Mouse (Mus musculus) hindbrain, embryonic 11.5 days (tissue): ENCODE measurements around the gene Capzb. TPM values are rescaled to one million over a fixed set of nuclear protein-coding genes. Genes with fewer than 3 reads are reported as not detected.

Source experiments
- ATAC-seq: fragments of 200-750 bp; cut with Nextera tagmentation; 2 replicates; pipeline ENCODE4 v1.8.0; 2017; ENCODE audit warnings: mild to moderate bottlenecking, moderate TSS enrichment, moderate library complexity; ENCODE audit not compliant: low FRiP score
- DNase-seq: peaks from one replicate; pipeline ENCODE4 v3.0.0-alpha.2; 2015; ENCODE audit warnings: low spot score
- H3K27ac ChIP-seq: fragments of 300-500 bp; sonication (generic); 2 replicates; pipeline ENCODE4 v1.5.1; 2014; ENCODE audit warnings: mild to moderate bottlenecking, low read depth, low read length
- H3K27me3 ChIP-seq: fragments of 300-500 bp; sonication (generic); 2 replicates; pipeline ENCODE4 v1.6.1; 2014; ENCODE audit warnings: mild to moderate bottlenecking, low read length, moderate library complexity, mixed read lengths; ENCODE audit not compliant: control insufficient read depth, insufficient read depth
- H3K36me3 ChIP-seq: fragments of 300-500 bp; sonication (generic); 2 replicates; pipeline ENCODE4 v1.6.1; 2014; ENCODE audit warnings: mild to moderate bottlenecking, low read length, moderate library complexity, mixed read lengths; ENCODE audit not compliant: control insufficient read depth, insufficient read depth
- H3K4me1 ChIP-seq: fragments of 300-500 bp; sonication (generic); replicated peaks from 2 replicates; pipeline ENCODE4 v1.6.1; 2014; ENCODE audit warnings: low read length, mixed read lengths; ENCODE audit not compliant: control insufficient read depth, insufficient read depth
- H3K4me2 ChIP-seq: fragments of 300-500 bp; sonication (generic); replicated peaks from 2 replicates; pipeline ENCODE4 v1.6.1; 2014; ENCODE audit warnings: mild to moderate bottlenecking, low read depth, low read length
- H3K4me3 ChIP-seq: fragments of 300-500 bp; sonication (generic); 2 replicates; pipeline ENCODE4 v1.5.1; 2014; ENCODE audit warnings: low read depth, low read length
- H3K9ac ChIP-seq: fragments of 300-500 bp; sonication (generic); 2 replicates; pipeline ENCODE4 v1.6.1; 2014; ENCODE audit warnings: low read depth, low read length
- H3K9me3 ChIP-seq: fragments of 300-500 bp; sonication (generic); 2 replicates; pipeline ENCODE4 v1.6.1; 2016; ENCODE audit warnings: low read length; ENCODE audit not compliant: control insufficient read depth
- WGBS: fragments of 180-500 bp; shearing (Covaris S2); extraction: QIAGEN DNeasy Blood & Tissue Kit; methylation state at CpG from one replicate; pipeline ENCODE4 v1.1.7; 2014; 5-methylcytosine and 5-hydroxymethylcytosine counted together
- polyA plus RNA-seq: library from polyadenylated mRNA; unstranded; fragments of >200 nt; fragmentation: Nextera tagmentation; extraction: Ambion mirVana; gene quantifications from 2 replicates; pipeline ENCODE4 v1.2.1, GENCODE M21; 2014

Capzb gene
- polyA plus RNA-seq, 1 experiment from 2014 or later, result 239 TPM

DNA sequence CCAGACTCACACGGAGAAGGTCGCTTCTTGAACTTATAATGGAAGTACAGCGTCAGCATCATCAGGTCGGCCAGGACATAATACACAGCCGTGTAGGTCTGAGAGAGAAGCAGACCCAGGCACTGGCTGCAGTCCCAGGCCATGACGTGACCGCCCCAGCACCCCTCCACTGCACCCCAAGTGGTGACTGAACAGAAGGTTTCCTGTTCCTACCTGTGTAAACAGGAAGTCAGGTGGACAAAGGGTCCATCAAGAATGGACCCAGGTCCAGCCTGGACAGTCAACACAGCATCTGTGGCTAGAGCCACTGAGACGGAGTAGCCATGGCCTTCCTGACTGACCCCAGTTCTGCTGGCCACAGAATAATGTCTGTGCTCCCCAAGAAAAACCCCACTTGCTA lies 109.1 kb downstream of the Capzb start:
- Histone ChIP-seq H3K27me3 (no peaks in the 10 kb centered on the region), H3K4me3 (no peak overlapping the region), H3K4me2 (no peak overlapping the region), H3K9ac (no peak overlapping the region), H3K36me3 (no peaks in the 10 kb centered on the region), H3K9me3 (no peaks in the 10 kb centered on the region), H3K27ac (no peak overlapping the region), H3K4me1 (no peaks in the 10 kb centered on the region)
- WGBS, result 89% methylated on average over 8 of the region's 8 CpGs
- DNase-seq, result no peak
- ATAC-seq, result no peak

DNA sequence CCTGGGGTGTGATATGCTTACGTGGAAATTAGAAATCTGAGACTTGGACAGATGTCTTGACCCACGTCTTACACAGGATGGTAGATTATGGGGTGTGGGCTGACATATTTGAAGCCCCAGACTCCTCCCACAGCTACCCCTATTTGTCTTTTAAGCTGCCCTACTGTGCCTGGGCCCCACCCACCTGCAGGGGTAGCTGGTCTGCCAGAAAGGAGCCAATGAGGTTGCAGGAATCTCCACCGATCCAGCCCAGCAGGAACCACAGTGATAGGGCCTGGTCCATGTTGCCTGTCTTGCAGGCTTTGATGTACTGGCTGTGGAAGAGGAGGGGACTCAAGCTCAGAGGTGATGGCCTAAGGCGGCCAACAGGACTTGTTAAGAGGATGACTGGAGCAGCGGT lies 109.5 kb downstream of the Capzb start:
- no peaks in the 10 kb centered on the region for H3K9me3 ChIP-seq
- WGBS, result 60% methylated on average over 5 of the region's 5 CpGs
- H3K4me3 ChIP-seq, result no peak overlapping the region
- no peak overlapping the region for H3K9ac ChIP-seq
- H3K27me3 ChIP-seq, result no peaks in the 10 kb centered on the region
- DNase-seq, result no peak
- ATAC-seq, result no peak
- H3K36me3 ChIP-seq, result no peaks in the 10 kb centered on the region
- H3K4me2 ChIP-seq, result no peak overlapping the region
- no peaks in the 10 kb centered on the region for H3K4me1 ChIP-seq
- H3K27ac ChIP-seq, result no peak overlapping the region

DNA sequence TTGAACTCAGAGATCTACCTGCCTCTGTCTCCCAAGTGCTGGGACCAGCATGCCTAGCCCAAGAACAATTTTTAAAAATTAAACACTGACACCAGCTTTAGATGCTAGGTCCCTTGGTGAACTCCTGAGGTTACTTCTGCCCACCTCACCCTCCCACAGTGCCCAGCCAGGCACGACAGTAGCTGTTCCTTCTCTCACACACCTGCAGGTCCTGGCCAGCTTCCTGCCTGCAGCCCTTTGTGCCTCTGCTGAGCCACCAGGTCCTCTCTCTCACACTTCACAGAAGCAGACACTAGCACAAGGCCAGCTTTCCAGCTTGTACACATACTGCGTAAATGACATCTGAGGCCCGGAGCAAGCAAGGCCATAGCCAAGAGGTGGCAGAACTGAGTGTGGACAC lies 112.8 kb downstream of the Capzb start:
- DNase-seq (no peak), ATAC-seq (no peak)
- 93% methylated on average over 3 of the region's 3 CpGs for WGBS
- no peaks in the 10 kb centered on the region for H3K27me3 ChIP-seq
- no peaks in the 10 kb centered on the region for H3K9me3 ChIP-seq
- H3K36me3 ChIP-seq, result no peaks in the 10 kb centered on the region
- no peak overlapping the region for H3K9ac ChIP-seq
- no peak overlapping the region for H3K4me2 ChIP-seq
- H3K4me3 ChIP-seq, result no peak overlapping the region
- H3K4me1 ChIP-seq, result no peaks in the 10 kb centered on the region; the same call in 1 of the 2 replicates
- no peak overlapping the region for H3K27ac ChIP-seq

DNA sequence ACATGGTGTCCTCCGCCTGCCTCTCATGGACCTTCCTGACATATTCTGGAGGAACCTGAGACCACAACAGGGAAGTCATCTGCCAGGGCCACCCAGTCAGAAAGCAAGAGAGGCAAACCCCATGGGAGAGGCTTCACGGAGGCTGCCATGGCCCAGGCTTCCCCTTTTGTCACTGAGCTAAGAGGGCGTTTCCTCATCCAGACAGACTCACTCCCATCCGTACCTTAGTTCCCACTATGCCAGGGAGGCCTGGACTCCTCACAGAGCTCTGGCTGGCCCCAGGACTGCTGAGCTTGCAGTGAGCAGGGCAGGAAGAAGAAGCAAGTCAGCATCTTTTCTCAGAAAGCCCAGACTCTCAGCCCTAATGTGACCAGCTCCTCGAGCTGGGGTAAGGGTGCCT lies 115.2 kb downstream of the Capzb start:
- Histone ChIP-seq H3K9ac (no peak overlapping the region), H3K9me3 (no peaks in the 10 kb centered on the region), H3K27ac (no peak overlapping the region), H3K4me2 (no peak overlapping the region), H3K36me3 (no peaks in the 10 kb centered on the region), H3K27me3 (peaks cover 6% of the 10 kb centered on the region; the same call in 1 of the 2 replicates), H3K4me1 (peaks cover 6% of the 10 kb centered on the region), H3K4me3 (no peak overlapping the region)
- DNase-seq (no peak), ATAC-seq (no peak)
- 85% methylated on average over 5 of the region's 5 CpGs for WGBS

DNA sequence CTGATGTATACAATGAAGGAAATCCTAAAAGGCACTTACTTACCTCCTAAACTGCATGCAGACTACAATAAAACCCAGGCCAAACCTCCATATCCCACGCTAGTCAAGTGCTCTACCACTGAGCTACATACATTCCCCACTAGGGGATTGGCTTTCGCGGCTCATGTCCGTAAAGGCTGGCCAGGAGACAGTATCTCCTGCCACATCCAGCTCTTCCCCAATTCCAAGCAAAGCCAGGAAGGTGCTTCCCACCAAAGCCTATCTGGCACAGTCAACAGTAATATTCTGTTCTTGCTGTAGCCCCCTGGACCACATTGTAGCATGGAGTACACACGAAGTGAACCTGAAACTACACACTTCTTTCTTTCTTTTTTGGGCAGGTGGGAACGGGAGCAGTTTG lies 117.0 kb downstream of the Capzb start:
- H3K4me1 ChIP-seq, result peaks cover 6% of the 10 kb centered on the region
- H3K9ac ChIP-seq, result peak overlapping the region; percentile 77
- H3K9me3 ChIP-seq, result no peaks in the 10 kb centered on the region
- no peak overlapping the region for H3K27ac ChIP-seq
- H3K36me3 ChIP-seq, result no peaks in the 10 kb centered on the region
- DNase-seq (no peak), ATAC-seq (no peak)
- peak overlapping the region; percentile 83 for H3K4me2 ChIP-seq
- 24% methylated on average over 6 of the region's 6 CpGs for WGBS
- H3K4me3 ChIP-seq, result peak overlapping the region; percentile 64
- H3K27me3 ChIP-seq, result peaks cover 6% of the 10 kb centered on the region; the same call in 1 of the 2 replicates

DNA sequence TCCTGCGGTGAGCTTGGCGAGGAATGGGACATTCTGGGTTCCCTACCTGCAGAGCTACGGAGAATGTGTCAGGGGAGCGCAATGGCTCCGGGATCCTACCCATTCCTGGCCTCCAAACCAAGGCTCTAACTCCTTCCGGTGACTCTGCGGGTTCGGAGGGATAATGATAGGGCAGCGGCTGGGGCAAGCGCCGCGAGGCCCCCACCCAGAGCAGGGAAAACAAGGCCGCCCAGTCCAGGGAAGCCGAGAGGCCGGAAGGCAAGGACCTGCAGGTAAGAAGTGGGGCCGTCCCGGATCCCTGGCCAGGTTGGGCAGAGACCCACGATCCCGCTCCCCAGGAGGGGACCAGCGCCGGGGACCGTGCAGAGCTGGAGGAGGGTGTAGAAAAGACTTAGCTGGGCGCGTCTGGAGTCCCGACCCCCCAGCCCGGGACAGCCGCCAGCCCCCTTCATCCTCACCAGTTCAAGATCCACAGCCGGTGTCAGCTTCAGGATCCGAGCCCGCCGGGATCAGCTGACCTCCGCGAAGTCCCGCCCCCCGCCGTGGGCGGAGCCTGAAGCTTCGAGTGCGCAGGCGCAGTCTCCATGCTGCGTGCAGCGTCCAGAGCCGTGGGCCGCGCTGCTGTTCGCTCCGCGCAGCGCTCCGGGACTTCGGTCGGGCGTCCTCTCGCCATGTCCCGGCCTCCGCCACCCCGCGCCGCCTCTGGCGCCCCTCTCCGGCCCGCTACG lies 117.6 kb downstream of the Capzb start, which contains the start of the genes Pqlc2 and Akr7a5:
Gene Pqlc2 (minus strand): TSS at position 538 of the 728 bp plus-strand sequence.
Gene Akr7a5 (plus strand): TSS at position 574 of the 728 bp plus-strand sequence.
- H3K9ac ChIP-seq, result peak within 1 kb of the TSS; percentile 77
- ATAC-seq (peak; percentile 89), DNase-seq (peak; percentile 99)
- peaks cover 6% of the 10 kb centered on the region for H3K4me1 ChIP-seq
- no peaks in the 10 kb centered on the region for H3K36me3 ChIP-seq
- WGBS, result 1% methylated on average over 50 of the region's 63 CpGs
- H3K4me3 ChIP-seq, result peak within 1 kb of the TSS; percentile 64
- no peaks in the 10 kb centered on the region for H3K9me3 ChIP-seq
- H3K4me2 ChIP-seq, result peak within 1 kb of the TSS; percentile 83
- 0 out of 2 replicates have a peak within 1 kb of the TSS, but pooled peaks have one; percentile 2 for H3K27ac ChIP-seq
- H3K27me3 ChIP-seq, result peaks cover 6% of the 10 kb centered on the region; the same call in 1 of the 2 replicates

DNA sequence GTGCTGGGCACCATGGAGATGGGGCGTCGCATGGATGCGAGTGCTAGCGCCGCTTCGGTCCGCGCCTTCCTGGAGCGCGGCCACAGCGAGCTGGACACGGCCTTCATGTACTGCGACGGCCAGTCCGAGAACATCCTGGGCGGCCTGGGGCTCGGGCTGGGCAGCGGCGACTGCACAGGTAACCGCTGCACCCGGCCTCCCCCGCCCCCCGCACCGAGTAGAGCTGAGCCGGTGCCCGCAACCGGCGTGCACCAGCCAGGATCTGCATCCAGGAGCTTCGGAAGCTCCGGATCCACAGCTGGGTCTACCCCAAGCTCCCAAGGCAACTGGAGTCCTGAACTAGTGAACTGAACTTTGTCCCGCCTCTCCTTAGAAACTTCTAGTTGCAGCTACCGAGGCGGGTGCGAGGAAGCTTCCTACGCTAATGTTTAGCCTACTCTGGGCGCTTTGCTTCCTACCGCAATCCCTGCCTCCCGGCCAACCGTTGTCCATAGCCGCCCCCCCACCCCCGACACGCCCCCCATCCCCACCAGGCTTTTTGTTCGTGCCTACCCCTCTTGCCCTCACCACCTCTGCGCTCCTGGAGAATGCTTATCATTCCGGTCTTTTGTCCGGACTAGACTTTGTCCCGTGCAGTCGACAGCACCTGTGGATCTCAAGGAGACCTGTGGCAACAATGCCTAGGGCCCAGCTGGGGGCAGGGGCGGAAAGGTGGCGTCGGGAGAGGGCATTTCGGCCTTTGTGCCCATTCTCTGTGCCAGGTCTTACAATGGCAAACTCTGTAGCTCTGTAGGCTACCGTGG lies 118.4 kb downstream of the Capzb start:
- H3K4me2 ChIP-seq, result peak overlapping the region; percentile 83
- peak overlapping the region; percentile 77 for H3K9ac ChIP-seq
- no peaks in the 10 kb centered on the region for H3K36me3 ChIP-seq
- H3K27ac ChIP-seq, result 0 out of 2 replicates have a peak overlapping the region, but pooled peaks have one; percentile 2
- under 1% methylated on average over 51 of the region's 53 CpGs for WGBS
- H3K4me3 ChIP-seq, result peak overlapping the region; percentile 64
- peaks cover 6% of the 10 kb centered on the region; the same call in 1 of the 2 replicates for H3K27me3 ChIP-seq
- DNase-seq (peak; percentile 25), ATAC-seq (peak; percentile 83)
- peaks cover 6% of the 10 kb centered on the region for H3K4me1 ChIP-seq
- no peaks in the 10 kb centered on the region for H3K9me3 ChIP-seq

DNA sequence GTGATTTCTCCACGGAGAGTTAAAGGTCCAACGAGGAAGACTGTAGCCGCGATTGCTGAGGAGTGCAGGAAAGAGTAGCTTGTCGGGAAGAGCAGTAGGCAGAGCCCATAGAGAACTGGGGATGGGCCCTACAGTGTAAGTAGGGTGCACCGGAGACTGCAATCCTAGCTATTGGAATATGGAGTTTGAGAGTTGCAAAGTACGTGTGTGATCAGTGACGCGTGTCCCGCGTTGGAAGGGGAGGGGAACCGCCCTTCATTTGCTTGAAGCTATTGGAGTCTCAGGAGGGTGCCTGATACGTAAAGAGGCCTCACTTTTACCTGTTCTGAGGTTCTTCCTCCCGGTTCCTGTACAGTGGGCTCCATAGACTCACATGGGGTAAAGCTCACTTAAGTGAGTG lies 119.0 kb downstream of the Capzb start:
- peaks cover 6% of the 10 kb centered on the region; the same call in 1 of the 2 replicates for H3K27me3 ChIP-seq
- H3K4me2 ChIP-seq, result peak overlapping the region; percentile 83
- no peaks in the 10 kb centered on the region for H3K9me3 ChIP-seq
- peak overlapping the region; percentile 77 for H3K9ac ChIP-seq
- ATAC-seq (no peak), DNase-seq (no peak)
- no peak overlapping the region for H3K27ac ChIP-seq
- H3K36me3 ChIP-seq, result no peaks in the 10 kb centered on the region
- H3K4me3 ChIP-seq, result peak overlapping the region; percentile 64
- peaks cover 6% of the 10 kb centered on the region for H3K4me1 ChIP-seq
- 25% methylated on average over 14 of the region's 14 CpGs for WGBS
